Mouse (Mus musculus): ENCODE measurements around the gene Pard3b. TPM values are rescaled to one million over a fixed set of nuclear protein-coding genes. Genes with fewer than 3 reads are reported as not detected.

The Pard3b gene
- polyA plus RNA-seq, 1 experiment from 2014 or later, result 19.9 TPM

GRCm38 (mm10) chr1:62437493-62437892, 798.9 kb downstream of the Pard3b start:
- H3K4me2 ChIP-seq, result no peak overlapping the region
- H3K4me3 ChIP-seq, result no peak overlapping the region
- H3K27ac ChIP-seq, result no peak overlapping the region
- no peak for ATAC-seq (ENCODE audit: insufficient number of reproducible peaks, insufficient read depth, low FRiP score, low TSS enrichment, low read depth)
- H3K9me3 ChIP-seq, result no peaks in the 10 kb centered on the region
- no peaks in the 10 kb centered on the region for H3K36me3 ChIP-seq
- WGBS, result 43% methylated on average over 3 of the region's 3 CpGs
- H3K9ac ChIP-seq, result no peak overlapping the region
- H3K4me1 ChIP-seq, result peaks cover 21% of the 10 kb centered on the region
- peaks cover 3% of the 10 kb centered on the region; the same call in 1 of the 2 replicates for H3K27me3 ChIP-seq

DNA sequence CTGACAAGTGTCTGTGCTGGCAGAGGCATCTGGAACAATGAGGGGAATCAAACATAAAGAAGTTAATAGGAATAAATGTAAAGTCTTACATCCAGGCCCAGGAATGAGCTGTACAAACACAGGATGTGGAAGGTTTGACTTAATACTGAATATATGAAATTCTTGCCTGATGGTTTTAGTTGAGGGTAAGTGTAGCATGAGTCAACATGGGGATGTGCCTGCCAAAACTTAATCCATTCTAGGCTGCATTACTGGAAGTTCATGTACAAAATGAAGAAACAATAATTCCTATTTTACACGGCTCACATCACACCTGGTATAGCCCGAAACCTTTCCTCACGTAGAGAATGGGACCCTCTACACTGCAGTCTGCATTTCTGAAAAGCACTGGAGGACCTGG, 805.8 kb downstream of the Pard3b start:
- ATAC-seq (ENCODE audit: insufficient number of reproducible peaks, insufficient read depth, low FRiP score, low TSS enrichment, low read depth), result no peak
- Histone ChIP-seq H3K4me2 (no peak overlapping the region), H3K36me3 (no peaks in the 10 kb centered on the region), H3K4me1 (peaks cover 20% of the 10 kb centered on the region), H3K4me3 (no peak overlapping the region), H3K9ac (no peak overlapping the region), H3K27ac (no peak overlapping the region), H3K9me3 (no peaks in the 10 kb centered on the region), H3K27me3 (no peaks in the 10 kb centered on the region)
- 73% methylated on average over 3 of the region's 3 CpGs for WGBS

GRCm38 (mm10) chr1:62446818-62447217, 808.2 kb downstream of the Pard3b start:
- no peaks in the 10 kb centered on the region for H3K27me3 ChIP-seq

GRCm38 (mm10) chr1:62449193-62449875, 810.7 kb downstream of the Pard3b start:
- Histone ChIP-seq H3K27me3 (no peaks in the 10 kb centered on the region), H3K36me3 (no peaks in the 10 kb centered on the region), H3K27ac (no peak overlapping the region), H3K4me2 (no peak overlapping the region), H3K4me3 (no peak overlapping the region), H3K4me1 (peaks cover 12% of the 10 kb centered on the region), H3K9me3 (no peaks in the 10 kb centered on the region), H3K9ac (no peak overlapping the region)
- no peak for ATAC-seq (ENCODE audit: insufficient number of reproducible peaks, insufficient read depth, low FRiP score, low TSS enrichment, low read depth)
- WGBS, result 82% methylated on average over 7 of the region's 7 CpGs

More at GRCm38 (mm10) chr1:62446818-62447217, 808.2 kb downstream of the Pard3b start:
- Histone ChIP-seq H3K4me1 (peaks cover 15% of the 10 kb centered on the region), H3K27ac (no peak overlapping the region), H3K9me3 (no peaks in the 10 kb centered on the region), H3K9ac (no peak overlapping the region), H3K4me2 (no peak overlapping the region), H3K4me3 (no peak overlapping the region), H3K36me3 (no peaks in the 10 kb centered on the region)
- no peak for ATAC-seq (ENCODE audit: insufficient number of reproducible peaks, insufficient read depth, low FRiP score, low TSS enrichment, low read depth)
- WGBS, result 39% methylated on average over 1 of the region's 1 CpGs

DNA sequence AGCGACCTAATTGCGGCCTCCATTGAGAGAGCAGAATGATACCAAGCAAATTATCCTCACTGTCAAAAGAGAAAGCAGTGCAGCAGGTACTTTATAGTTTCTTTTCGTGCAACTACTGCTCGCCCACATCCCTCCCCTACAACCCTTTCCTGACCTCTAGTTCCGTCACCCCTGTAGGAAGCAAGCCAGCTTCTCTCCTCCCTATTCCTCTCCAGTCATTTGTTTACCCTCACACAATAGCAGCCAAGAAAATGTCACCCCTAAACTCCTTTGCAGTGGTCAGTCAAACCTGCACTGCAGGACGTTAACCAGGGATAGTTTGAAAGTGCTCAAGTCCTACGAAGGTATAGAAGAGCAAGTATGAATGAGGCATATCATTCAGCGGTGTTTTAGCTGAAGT, 826.9 kb downstream of the Pard3b start:
- Histone ChIP-seq H3K4me3 (no peak overlapping the region), H3K36me3 (no peaks in the 10 kb centered on the region), H3K27me3 (no peaks in the 10 kb centered on the region), H3K27ac (no peak overlapping the region), H3K4me1 (peaks cover 6% of the 10 kb centered on the region; the same call in 1 of the 2 replicates), H3K9me3 (no peaks in the 10 kb centered on the region), H3K9ac (no peak overlapping the region), H3K4me2 (no peak overlapping the region)
- no peak for ATAC-seq (ENCODE audit: insufficient number of reproducible peaks, insufficient read depth, low FRiP score, low TSS enrichment, low read depth)
- WGBS, result 69% methylated on average over 8 of the region's 8 CpGs

DNA sequence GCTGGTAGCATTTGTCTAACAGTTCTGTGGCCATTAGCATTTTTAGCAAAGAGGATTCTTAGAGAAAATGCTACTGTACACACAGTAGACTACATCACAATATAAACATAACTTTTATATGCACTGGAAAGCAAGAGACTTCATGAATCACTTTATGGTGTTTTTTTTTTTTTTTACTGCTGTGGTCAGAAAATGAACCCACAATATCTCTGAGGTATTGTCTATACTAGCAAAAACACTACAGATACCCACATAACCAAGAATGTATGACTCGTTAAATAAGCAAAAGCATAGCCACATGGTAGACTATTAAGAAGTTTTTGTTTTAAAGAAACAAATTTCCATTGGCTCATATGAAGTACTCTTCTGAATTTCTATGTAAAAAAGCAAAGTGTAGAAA, 827.9 kb downstream of the Pard3b start:
- no peaks in the 10 kb centered on the region for H3K9me3 ChIP-seq
- ATAC-seq (ENCODE audit: insufficient number of reproducible peaks, insufficient read depth, low FRiP score, low TSS enrichment, low read depth), result no peak
- 78% methylated on average over 1 of the region's 1 CpGs for WGBS

GRCm38 (mm10) chr1:62483059-62483458, 844.4 kb downstream of the Pard3b start:
- no peaks in the 10 kb centered on the region for H3K36me3 ChIP-seq
- no peak overlapping the region for H3K27ac ChIP-seq
- H3K4me2 ChIP-seq, result no peak overlapping the region
- ATAC-seq (ENCODE audit: insufficient number of reproducible peaks, insufficient read depth, low FRiP score, low TSS enrichment, low read depth), result no peak
- H3K27me3 ChIP-seq, result no peaks in the 10 kb centered on the region
- H3K9me3 ChIP-seq, result no peaks in the 10 kb centered on the region
- no peaks in the 10 kb centered on the region for H3K4me1 ChIP-seq
- no peak overlapping the region for H3K9ac ChIP-seq
- 86% methylated on average over 2 of the region's 2 CpGs for WGBS
- no peak overlapping the region for H3K4me3 ChIP-seq

More for the DNA sequence above, 827.9 kb downstream of the Pard3b start:
- Histone ChIP-seq H3K4me3 (no peak overlapping the region), H3K9ac (no peak overlapping the region), H3K27me3 (no peaks in the 10 kb centered on the region), H3K4me2 (no peak overlapping the region), H3K36me3 (no peaks in the 10 kb centered on the region), H3K27ac (no peak overlapping the region), H3K4me1 (peaks cover 6% of the 10 kb centered on the region; the same call in 1 of the 2 replicates)

GRCm38 (mm10) chr1:62488871-62489270, 850.2 kb downstream of the Pard3b start:
- Histone ChIP-seq H3K4me1 (no peaks in the 10 kb centered on the region), H3K27me3 (no peaks in the 10 kb centered on the region), H3K4me3 (no peak overlapping the region), H3K9me3 (no peaks in the 10 kb centered on the region), H3K9ac (no peak overlapping the region), H3K27ac (no peak overlapping the region), H3K36me3 (no peaks in the 10 kb centered on the region), H3K4me2 (no peak overlapping the region)
- ATAC-seq (ENCODE audit: insufficient number of reproducible peaks, insufficient read depth, low FRiP score, low TSS enrichment, low read depth), result no peak
- WGBS, result 40% methylated on average over 6 of the region's 6 CpGs

DNA sequence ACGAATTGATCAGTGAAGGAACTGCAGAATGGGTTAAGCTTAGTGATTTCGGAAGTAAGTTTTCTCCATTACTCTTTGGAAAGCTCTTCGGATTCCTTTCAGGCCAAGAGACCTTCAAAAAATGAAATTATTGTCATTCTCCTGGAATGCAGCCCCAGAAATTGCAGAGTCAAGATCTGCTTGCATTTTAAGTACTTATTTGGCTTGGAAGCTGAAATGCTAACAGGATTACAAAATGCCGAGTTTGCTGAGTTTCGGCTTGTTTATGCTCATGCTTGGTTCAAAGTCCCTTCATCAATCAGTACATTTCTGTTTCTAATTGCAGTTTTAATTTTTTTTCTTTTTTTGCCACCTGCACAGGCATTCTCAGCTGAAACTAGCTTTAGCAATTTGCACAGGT, 860.5 kb downstream of the Pard3b start:
- Histone ChIP-seq H3K9ac (no peak overlapping the region), H3K4me1 (no peaks in the 10 kb centered on the region), H3K4me3 (no peak overlapping the region), H3K36me3 (no peaks in the 10 kb centered on the region), H3K27me3 (no peaks in the 10 kb centered on the region), H3K27ac (no peak overlapping the region), H3K9me3 (no peaks in the 10 kb centered on the region), H3K4me2 (no peak overlapping the region)
- no peak for ATAC-seq (ENCODE audit: insufficient number of reproducible peaks, insufficient read depth, low FRiP score, low TSS enrichment, low read depth)
- WGBS, result 68% methylated on average over 5 of the region's 5 CpGs

DNA sequence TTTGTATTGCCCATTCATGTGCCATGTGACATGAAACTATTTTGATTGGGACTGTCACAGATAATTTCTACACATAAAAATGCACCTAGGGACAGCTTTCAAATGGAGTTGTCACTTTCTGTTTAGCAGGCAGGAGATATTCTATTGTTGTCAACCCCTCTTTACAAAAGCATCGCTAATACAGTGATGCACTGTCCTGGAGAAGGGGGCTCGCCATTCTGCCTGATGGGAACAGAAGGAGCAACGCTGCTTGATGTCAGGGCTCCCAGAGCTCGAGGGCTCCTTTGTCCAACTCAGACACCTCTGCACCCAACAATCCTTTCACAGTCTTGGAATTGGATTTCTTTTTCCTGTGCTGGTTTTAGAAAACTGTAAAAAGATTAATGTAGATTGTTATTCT, 871.9 kb downstream of the Pard3b start:
- no peak overlapping the region for H3K27ac ChIP-seq
- peaks cover 4% of the 10 kb centered on the region for H3K4me1 ChIP-seq
- no peak overlapping the region for H3K4me2 ChIP-seq
- H3K9me3 ChIP-seq, result no peaks in the 10 kb centered on the region
- no peaks in the 10 kb centered on the region for H3K36me3 ChIP-seq
- ATAC-seq (ENCODE audit: insufficient number of reproducible peaks, insufficient read depth, low FRiP score, low TSS enrichment, low read depth), result no peak
- WGBS, result 84% methylated on average over 4 of the region's 4 CpGs
- H3K27me3 ChIP-seq, result no peaks in the 10 kb centered on the region
- no peak overlapping the region for H3K9ac ChIP-seq
- no peak overlapping the region for H3K4me3 ChIP-seq

DNA sequence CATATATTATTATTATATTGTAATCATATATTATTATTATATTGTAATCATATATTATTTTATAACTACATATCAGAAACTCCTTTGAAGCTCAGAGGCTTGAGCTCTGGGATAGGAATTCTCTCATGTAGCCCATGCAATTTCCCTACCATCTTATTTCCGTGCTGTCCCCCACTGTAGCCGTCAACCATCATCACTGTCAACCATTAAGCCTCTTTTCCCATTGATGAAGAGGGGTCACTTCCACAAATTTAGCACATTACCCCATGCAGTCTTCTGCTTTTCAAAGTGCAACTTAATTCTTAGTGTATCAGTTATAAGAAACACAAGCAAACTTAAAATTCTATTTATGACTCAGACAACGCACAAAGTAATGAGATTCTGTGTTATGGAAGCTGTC, 873.1 kb downstream of the Pard3b start:
- no peak overlapping the region for H3K27ac ChIP-seq
- H3K9ac ChIP-seq, result no peak overlapping the region
- ATAC-seq (ENCODE audit: insufficient number of reproducible peaks, insufficient read depth, low FRiP score, low TSS enrichment, low read depth), result no peak
- no peaks in the 10 kb centered on the region for H3K9me3 ChIP-seq
- H3K27me3 ChIP-seq, result no peaks in the 10 kb centered on the region
- WGBS, result 82% methylated on average over 3 of the region's 3 CpGs
- no peak overlapping the region for H3K4me3 ChIP-seq
- no peaks in the 10 kb centered on the region for H3K4me1 ChIP-seq
- H3K36me3 ChIP-seq, result no peaks in the 10 kb centered on the region
- H3K4me2 ChIP-seq, result no peak overlapping the region

- Histone ChIP-seq H3K4me2 (no peak overlapping the region), H3K36me3 (no peaks in the 10 kb centered on the region), H3K9ac (no peak overlapping the region), H3K4me1 (no peaks in the 10 kb centered on the region), H3K9me3 (no peaks in the 10 kb centered on the region), H3K27ac (no peak overlapping the region), H3K4me3 (no peak overlapping the region), H3K27me3 (no peaks in the 10 kb centered on the region)
- no peak for ATAC-seq (ENCODE audit: insufficient number of reproducible peaks, insufficient read depth, low FRiP score, low TSS enrichment, low read depth)
- 86% methylated on average over 2 of the region's 2 CpGs for WGBS
Observed at GRCm38 (mm10) chr1:62518621-62519213, 880.1 kb downstream of the Pard3b start.
